Mouse (Mus musculus): ENCODE measurements around the gene Nr2f2. TPM values are rescaled to one million over a fixed set of nuclear protein-coding genes. Genes with fewer than 3 reads are reported as not detected.

Nr2f2 gene
- polyA plus RNA-seq, 1 experiment from 2014 or later, result 24.6 TPM

- no peak overlapping the region for H3K4me3 ChIP-seq (ENCODE audit: low read length)
- no peak overlapping the region for H3K27ac ChIP-seq (ENCODE audit: low read length)
- H3K4me1 ChIP-seq (ENCODE audit: control insufficient read depth, insufficient read depth, low read length), result no peaks in the 10 kb centered on the region
- no peak overlapping the region for H3K4me2 ChIP-seq (ENCODE audit: low read depth, low read length)
- H3K9me3 ChIP-seq (ENCODE audit: control insufficient read depth, low read length), result no peaks in the 10 kb centered on the region
- H3K36me3 ChIP-seq (ENCODE audit: control insufficient read depth, insufficient read depth, low read length), result no peaks in the 10 kb centered on the region
- no peak for ATAC-seq
- 18% methylated on average over 9 of the region's 9 CpGs for WGBS
- no peak overlapping the region for H3K9ac ChIP-seq (ENCODE audit: low read depth, low read length)
- H3K27me3 ChIP-seq (replicated peaks; ENCODE audit: control insufficient read depth, insufficient read depth, low read length), result peaks cover 48% of the 10 kb centered on the region
Measured at GRCm38 (mm10) chr7:70324041-70324440, 42.5 kb downstream of the Nr2f2 start.

GRCm38 (mm10) chr7:70305716-70306115 is 60.8 kb downstream of the Nr2f2 start:
- H3K4me3 ChIP-seq (ENCODE audit: low read length), result no peak overlapping the region
- H3K27me3 ChIP-seq (replicated peaks; ENCODE audit: control insufficient read depth, insufficient read depth, low read length), result no peaks in the 10 kb centered on the region
- 52% methylated on average over 7 of the region's 7 CpGs for WGBS
- H3K4me2 ChIP-seq (ENCODE audit: low read depth, low read length), result no peak overlapping the region
- ATAC-seq, result no peak
- no peaks in the 10 kb centered on the region for H3K36me3 ChIP-seq (ENCODE audit: control insufficient read depth, insufficient read depth, low read length)
- H3K9ac ChIP-seq (ENCODE audit: low read depth, low read length), result no peak overlapping the region
- H3K27ac ChIP-seq (ENCODE audit: low read length), result no peak overlapping the region
- no peaks in the 10 kb centered on the region for H3K4me1 ChIP-seq (ENCODE audit: control insufficient read depth, insufficient read depth, low read length)
- no peaks in the 10 kb centered on the region for H3K9me3 ChIP-seq (ENCODE audit: control insufficient read depth, low read length)

DNA sequence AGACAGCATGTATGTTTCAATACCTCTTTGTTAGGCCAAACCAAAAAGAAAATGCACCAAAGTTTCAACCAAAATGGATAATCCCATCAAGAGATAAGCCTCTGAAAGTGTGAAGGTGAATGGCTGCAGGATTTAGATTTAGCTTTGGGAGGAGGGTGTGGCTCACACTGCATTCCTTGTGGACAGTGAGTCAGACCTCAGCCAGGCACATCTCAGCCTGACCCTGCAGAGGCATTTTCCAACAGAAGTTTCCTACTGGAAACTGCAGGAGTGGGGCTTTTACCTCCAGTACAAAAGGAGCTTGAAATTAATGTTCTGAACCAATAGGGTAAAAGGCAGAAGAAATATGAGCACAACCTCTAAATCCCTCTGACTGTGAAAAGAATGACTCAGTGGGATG is 62.1 kb downstream of the Nr2f2 start:
- Histone ChIP-seq H3K36me3 (ENCODE audit: control insufficient read depth, insufficient read depth, low read length) (no peaks in the 10 kb centered on the region), H3K9ac (ENCODE audit: low read depth, low read length) (no peak overlapping the region), H3K27ac (ENCODE audit: low read length) (no peak overlapping the region), H3K4me1 (ENCODE audit: control insufficient read depth, insufficient read depth, low read length) (no peaks in the 10 kb centered on the region), H3K27me3 (replicated peaks; ENCODE audit: control insufficient read depth, insufficient read depth, low read length) (no peaks in the 10 kb centered on the region), H3K9me3 (ENCODE audit: control insufficient read depth, low read length) (no peaks in the 10 kb centered on the region), H3K4me2 (ENCODE audit: low read depth, low read length) (no peak overlapping the region), H3K4me3 (ENCODE audit: low read length) (no peak overlapping the region)
- ATAC-seq, result no peak

Data from intestine, embryonic 16.5 days (tissue).